Mouse (Mus musculus): ENCODE results near the gene Ripor2. TPM values are rescaled to one million over a fixed set of nuclear protein-coding genes. Genes with fewer than 3 reads are reported as not detected.

Ripor2 gene
- polyA plus RNA-seq, 1 experiment from 2014 or later: 16.6 TPM

DNA sequence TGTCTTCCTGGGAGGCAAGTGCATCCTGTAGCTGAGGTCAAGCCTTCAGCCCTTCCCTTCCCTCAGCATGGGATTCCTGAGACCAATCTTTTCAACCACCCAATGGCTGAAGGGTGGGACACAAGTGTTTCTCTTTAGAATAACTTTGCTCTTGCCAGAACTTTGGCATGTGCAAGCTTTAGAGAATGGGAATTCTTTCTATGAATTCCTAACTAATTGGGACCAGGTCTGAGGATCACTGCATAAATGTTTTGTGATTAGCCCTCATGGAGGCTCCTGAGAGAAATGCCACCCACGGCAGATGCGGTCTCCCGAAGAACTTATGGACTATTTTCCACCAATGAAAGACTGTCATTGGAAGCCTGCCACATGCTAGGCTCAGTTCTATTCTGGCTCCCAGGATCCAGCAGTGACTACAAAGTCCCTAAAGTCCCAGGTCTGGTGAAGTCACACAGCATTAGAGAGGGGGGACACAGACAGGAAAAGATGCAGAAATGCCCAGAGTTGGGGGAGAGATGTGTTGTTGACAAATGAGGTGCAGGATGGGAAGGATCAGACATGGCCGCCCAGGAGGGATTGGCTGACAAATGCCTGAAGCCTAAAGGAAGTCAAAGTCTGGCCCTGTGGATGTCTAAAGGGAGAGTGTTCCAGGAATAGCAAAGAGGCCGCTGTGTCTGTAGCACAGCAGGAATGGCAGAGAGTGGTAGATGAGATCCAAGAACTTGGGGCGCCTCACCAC is 44.9 kb downstream of the Ripor2 start:
- no peak overlapping the region for H3K27ac ChIP-seq
- H3K9me3 ChIP-seq: no peaks in the 10 kb centered on the region
- no peak overlapping the region for H3K9ac ChIP-seq
- H3K4me1 ChIP-seq: peaks cover 32% of the 10 kb centered on the region
- H3K27me3 ChIP-seq: no peaks in the 10 kb centered on the region
- H3K36me3 ChIP-seq (replicated peaks): no peaks in the 10 kb centered on the region
- no peak overlapping the region for H3K4me2 ChIP-seq
- no peak for ATAC-seq (ENCODE audit: low FRiP score)
- H3K4me3 ChIP-seq (replicated peaks): no peak overlapping the region
- 84% methylated on average over 6 of the region's 6 CpGs for WGBS

GRCm38 (mm10) chr13:24628192-24628591 is 46.2 kb downstream of the Ripor2 start:
- H3K4me1 ChIP-seq: peaks cover 32% of the 10 kb centered on the region
- no peak overlapping the region for H3K4me2 ChIP-seq
- no peak overlapping the region for H3K4me3 ChIP-seq (replicated peaks)
- H3K27me3 ChIP-seq: no peaks in the 10 kb centered on the region
- 88% methylated on average over 4 of the region's 4 CpGs for WGBS
- H3K9ac ChIP-seq: no peak overlapping the region
- H3K27ac ChIP-seq: peak overlapping the region; percentile 91
- no peaks in the 10 kb centered on the region for H3K36me3 ChIP-seq (replicated peaks)
- H3K9me3 ChIP-seq: no peaks in the 10 kb centered on the region
- no peak for ATAC-seq (ENCODE audit: low FRiP score)

GRCm38 (mm10) chr13:24629073-24629621 is 47.2 kb downstream of the Ripor2 start:
- H3K9me3 ChIP-seq: no peaks in the 10 kb centered on the region
- H3K27ac ChIP-seq: peak overlapping the region; percentile 91
- no peaks in the 10 kb centered on the region for H3K27me3 ChIP-seq
- H3K36me3 ChIP-seq (replicated peaks): no peaks in the 10 kb centered on the region
- whole genome bisulfite sequencing: 41% methylated on average over 6 of the region's 6 CpGs
- peaks cover 32% of the 10 kb centered on the region for H3K4me1 ChIP-seq
- H3K4me3 ChIP-seq (replicated peaks): no peak overlapping the region
- H3K4me2 ChIP-seq: no peak overlapping the region
- H3K9ac ChIP-seq: no peak overlapping the region
- ATAC-seq (ENCODE audit: low FRiP score): peak; percentile 88

DNA sequence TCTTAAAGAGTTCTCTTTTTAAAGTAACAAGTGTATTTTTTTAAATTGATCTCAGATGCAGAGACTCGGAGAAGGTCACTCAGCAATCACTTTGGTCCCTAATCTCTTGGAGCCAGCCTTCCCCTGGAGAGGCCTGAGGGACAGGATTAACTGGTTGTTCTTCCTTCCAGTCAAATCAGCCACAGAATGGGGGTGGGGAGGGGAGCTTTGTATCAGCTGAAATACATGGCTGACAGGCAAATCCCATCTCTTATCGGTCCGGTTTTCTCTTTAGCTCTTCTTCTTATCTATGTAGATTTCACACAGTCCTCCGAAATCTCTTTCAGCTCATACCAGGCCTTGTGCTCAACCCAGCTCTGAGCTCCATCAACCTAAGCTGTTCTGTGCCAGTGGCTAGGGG is 48.4 kb downstream of the Ripor2 start:
- no peaks in the 10 kb centered on the region for H3K9me3 ChIP-seq
- peak overlapping the region; percentile 19; the same call in 1 of the 2 replicates for H3K27ac ChIP-seq
- H3K4me3 ChIP-seq (replicated peaks): no peak overlapping the region
- H3K36me3 ChIP-seq (replicated peaks): no peaks in the 10 kb centered on the region
- H3K9ac ChIP-seq: no peak overlapping the region
- no peak overlapping the region for H3K4me2 ChIP-seq
- WGBS: 44% methylated on average over 4 of the region's 4 CpGs
- H3K27me3 ChIP-seq: peaks cover under 1% of the 10 kb centered on the region; the same call in 1 of the 2 replicates
- H3K4me1 ChIP-seq: peaks cover 24% of the 10 kb centered on the region
- ATAC-seq (ENCODE audit: low FRiP score): no peak

DNA sequence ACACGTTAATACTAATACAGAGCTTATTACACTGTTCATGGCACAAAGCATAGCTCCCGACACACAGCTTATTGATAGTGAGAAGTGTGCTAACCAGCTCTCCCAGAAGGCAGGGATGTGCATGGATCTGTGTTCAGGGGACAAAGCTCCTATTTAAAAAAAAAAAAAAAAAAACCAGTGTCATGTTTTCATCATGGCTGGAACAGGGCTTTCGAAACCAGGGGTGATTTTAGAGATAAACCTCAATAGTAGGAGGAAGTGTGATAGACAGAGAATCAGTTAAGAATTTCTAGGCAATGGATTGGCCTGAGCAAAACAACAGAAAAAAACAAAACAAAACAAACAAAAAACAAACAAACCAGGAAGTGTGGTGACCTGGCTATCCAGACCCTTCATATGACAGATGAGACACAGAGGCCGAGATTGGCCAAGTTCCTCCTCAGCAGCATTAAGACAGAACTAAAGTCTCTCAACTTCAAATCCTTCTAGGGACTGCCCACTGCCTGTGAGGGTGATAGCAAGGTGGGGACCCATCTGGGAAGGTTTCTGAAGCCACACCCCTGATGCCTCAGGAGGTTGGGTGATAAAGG is 51.1 kb downstream of the Ripor2 start:
- no peak for ATAC-seq (ENCODE audit: low FRiP score)
- Histone ChIP-seq H3K36me3 (replicated peaks) (no peaks in the 10 kb centered on the region), H3K9ac (no peak overlapping the region), H3K4me3 (replicated peaks) (no peak overlapping the region), H3K27ac (no peak overlapping the region), H3K4me1 (peaks cover 27% of the 10 kb centered on the region), H3K4me2 (no peak overlapping the region), H3K9me3 (no peaks in the 10 kb centered on the region), H3K27me3 (peaks cover 26% of the 10 kb centered on the region)
- 67% methylated on average over 4 of the region's 4 CpGs for WGBS

DNA sequence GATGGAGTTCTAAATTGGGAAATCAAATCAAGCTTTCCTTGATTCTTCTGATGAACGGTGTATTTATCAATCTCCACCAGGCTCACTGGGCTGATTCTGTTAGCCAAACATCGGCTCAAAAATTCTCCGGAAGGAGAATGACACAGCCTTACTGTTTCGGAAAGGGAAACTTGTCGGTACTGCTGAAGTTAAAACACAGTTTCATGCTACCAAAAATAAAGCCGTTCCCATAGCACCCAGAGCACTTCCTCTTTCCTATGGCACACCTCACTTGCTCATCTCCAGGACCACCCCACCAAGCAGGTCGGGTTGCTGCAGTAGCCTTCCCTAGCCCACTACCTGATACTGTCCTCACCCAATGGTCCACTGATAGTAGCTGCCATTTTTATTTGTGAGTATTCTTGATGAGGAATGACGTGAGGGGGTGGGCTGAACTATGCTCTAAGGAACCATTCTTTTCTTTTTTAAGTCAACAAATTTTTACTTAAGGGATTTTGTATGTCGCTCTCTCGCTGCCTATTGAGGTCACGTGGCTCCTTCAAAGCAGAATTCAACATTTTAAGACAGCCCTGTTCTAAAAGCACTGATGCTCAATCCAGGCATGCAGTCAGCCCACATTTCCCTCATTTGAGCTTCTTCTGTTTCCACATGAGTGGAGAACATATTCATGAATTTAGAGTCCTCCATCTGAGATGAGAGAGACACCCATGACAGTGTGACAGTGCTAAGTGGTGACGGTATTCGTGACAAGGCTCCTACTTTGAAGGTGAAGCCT is 52.5 kb downstream of the Ripor2 start:
- H3K4me2 ChIP-seq: no peak overlapping the region
- no peaks in the 10 kb centered on the region for H3K36me3 ChIP-seq (replicated peaks)
- peaks cover 21% of the 10 kb centered on the region for H3K4me1 ChIP-seq
- 89% methylated on average over 13 of the region's 13 CpGs for WGBS
- H3K4me3 ChIP-seq (replicated peaks): no peak overlapping the region
- no peak overlapping the region for H3K27ac ChIP-seq
- no peaks in the 10 kb centered on the region for H3K9me3 ChIP-seq
- no peak overlapping the region for H3K9ac ChIP-seq
- no peak for ATAC-seq (ENCODE audit: low FRiP score)
- peaks cover 39% of the 10 kb centered on the region for H3K27me3 ChIP-seq

GRCm38 (mm10) chr13:24638371-24639214 is 56.6 kb downstream of the Ripor2 start:
- peak; percentile 58 for ATAC-seq (ENCODE audit: low FRiP score)
- peak overlapping the region; percentile 63 for H3K9ac ChIP-seq
- WGBS: under 1% methylated on average over 65 of the region's 66 CpGs
- no peaks in the 10 kb centered on the region for H3K9me3 ChIP-seq
- H3K27ac ChIP-seq: peak overlapping the region; percentile 69
- no peaks in the 10 kb centered on the region for H3K36me3 ChIP-seq (replicated peaks)
- peaks cover 48% of the 10 kb centered on the region for H3K27me3 ChIP-seq
- H3K4me2 ChIP-seq: peak overlapping the region; percentile 97
- H3K4me3 ChIP-seq (replicated peaks): peak overlapping the region; percentile 60
- peaks cover 32% of the 10 kb centered on the region for H3K4me1 ChIP-seq

GRCm38 (mm10) chr13:24639215-24640165 is 57.5 kb downstream of the Ripor2 start:
- WGBS: 13% methylated on average over 22 of the region's 22 CpGs
- peaks cover 32% of the 10 kb centered on the region for H3K4me1 ChIP-seq
- peak overlapping the region; percentile 97 for H3K4me2 ChIP-seq
- no peaks in the 10 kb centered on the region for H3K36me3 ChIP-seq (replicated peaks)
- H3K9me3 ChIP-seq: no peaks in the 10 kb centered on the region
- peak overlapping the region; percentile 60 for H3K4me3 ChIP-seq (replicated peaks)
- peak; percentile 53 for ATAC-seq (ENCODE audit: low FRiP score)
- peaks cover 48% of the 10 kb centered on the region for H3K27me3 ChIP-seq
- H3K9ac ChIP-seq: peak overlapping the region; percentile 63
- H3K27ac ChIP-seq: peak overlapping the region; percentile 69

DNA sequence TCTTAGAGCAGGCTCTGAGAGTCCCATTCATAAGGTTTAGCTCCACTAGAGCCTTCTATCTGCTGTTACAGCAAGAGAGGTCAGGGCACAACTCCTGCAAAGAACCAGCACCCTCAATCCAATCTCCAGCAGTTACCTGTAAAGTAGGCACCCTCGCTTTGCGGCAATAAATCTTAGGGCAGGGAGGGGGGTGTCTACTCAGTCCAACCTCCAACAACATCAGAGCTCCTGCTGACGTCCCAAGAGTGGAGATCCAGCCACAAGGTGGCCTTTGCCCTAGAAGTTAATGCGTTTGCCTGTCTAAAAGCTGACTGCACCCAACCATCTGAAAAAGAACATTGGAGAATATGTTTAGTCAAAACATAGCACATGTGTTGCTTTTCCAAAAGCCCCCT is 58.2 kb downstream of the Ripor2 start:
- no peaks in the 10 kb centered on the region for H3K9me3 ChIP-seq
- H3K36me3 ChIP-seq (replicated peaks): no peaks in the 10 kb centered on the region
- no peak overlapping the region for H3K9ac ChIP-seq
- peak overlapping the region; percentile 97 for H3K4me2 ChIP-seq
- peaks cover 48% of the 10 kb centered on the region for H3K27me3 ChIP-seq
- peak overlapping the region; percentile 69; the same call in 1 of the 2 replicates for H3K27ac ChIP-seq
- peaks cover 32% of the 10 kb centered on the region for H3K4me1 ChIP-seq
- ATAC-seq (ENCODE audit: low FRiP score): no peak
- H3K4me3 ChIP-seq (replicated peaks): peak overlapping the region; percentile 60
- WGBS: 58% methylated on average over 4 of the region's 4 CpGs

GRCm38 (mm10) chr13:24640836-24641385 is 58.9 kb downstream of the Ripor2 start:
- WGBS: 70% methylated on average over 3 of the region's 3 CpGs
- no peak overlapping the region for H3K9ac ChIP-seq
- no peak overlapping the region for H3K27ac ChIP-seq
- ATAC-seq (ENCODE audit: low FRiP score): no peak
- H3K9me3 ChIP-seq: no peaks in the 10 kb centered on the region
- no peaks in the 10 kb centered on the region for H3K36me3 ChIP-seq (replicated peaks)
- H3K27me3 ChIP-seq: peaks cover 42% of the 10 kb centered on the region
- peak overlapping the region; percentile 97 for H3K4me2 ChIP-seq
- peaks cover 32% of the 10 kb centered on the region for H3K4me1 ChIP-seq
- no peak overlapping the region; the same call in 1 of the 2 replicates for H3K4me3 ChIP-seq (replicated peaks)
